Mouse (Mus musculus): ENCODE results near the gene Il33.

DNA sequence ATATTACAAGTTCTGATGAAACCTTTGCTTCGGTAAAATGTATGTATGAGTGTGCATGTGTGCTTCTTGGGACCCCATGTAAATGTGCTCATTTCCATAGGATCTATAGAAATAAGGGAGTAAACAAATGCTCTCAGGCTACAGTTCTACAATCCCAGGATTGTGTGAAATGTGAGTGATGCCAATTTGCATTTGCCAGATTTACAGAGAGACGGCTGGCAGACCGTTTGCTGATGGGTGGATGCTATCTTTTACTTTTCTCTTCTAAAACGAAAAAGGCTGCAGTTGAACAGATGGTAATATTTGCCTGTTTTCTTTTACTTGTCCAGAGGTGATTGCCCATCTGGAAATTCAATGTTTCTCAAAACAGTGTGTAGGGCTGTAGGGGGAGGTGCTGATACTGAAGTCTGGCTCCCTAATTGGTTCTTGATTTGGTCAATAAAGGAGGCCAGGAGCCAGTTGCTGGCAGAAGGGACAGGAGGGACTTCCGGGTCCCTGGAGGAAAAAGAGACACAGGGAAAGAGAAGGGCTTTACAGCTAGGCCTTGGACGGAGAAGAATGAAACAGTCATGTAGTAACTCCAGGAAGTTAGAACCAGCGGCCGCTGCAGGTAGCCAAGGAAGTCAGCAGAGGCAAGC, 54.7 kb downstream of the Il33 start:
- TF ChIP-seq POLR2A (IDR thresholded peaks at IDR 0.05; ENCODE audit: control insufficient read depth, extremely low read depth, insufficient read depth, low read length, poor library complexity) (no peak), CTCF (IDR thresholded peaks at IDR 0.05; ENCODE audit: borderline replicate concordance, control insufficient read depth, extremely low read depth, insufficient read depth, low read length, poor library complexity) (no peak)

Measured in thymus, adult 2 months (tissue).